Mouse (Mus musculus): ENCODE measurements around the gene Nags. TPM values are rescaled to one million over a fixed set of nuclear protein-coding genes. Genes with fewer than 3 reads are reported as not detected.
A peak's percentile ranks its signal among the peaks of the same experiment; 100 is the strongest.

Gene Nags
- 0.14 TPM in 1 of 2 replicates, not detected in the other for polyA plus RNA-seq (2016; fragmentation: Nextera tagmentation; extraction: Ambion mirVana)

DNA sequence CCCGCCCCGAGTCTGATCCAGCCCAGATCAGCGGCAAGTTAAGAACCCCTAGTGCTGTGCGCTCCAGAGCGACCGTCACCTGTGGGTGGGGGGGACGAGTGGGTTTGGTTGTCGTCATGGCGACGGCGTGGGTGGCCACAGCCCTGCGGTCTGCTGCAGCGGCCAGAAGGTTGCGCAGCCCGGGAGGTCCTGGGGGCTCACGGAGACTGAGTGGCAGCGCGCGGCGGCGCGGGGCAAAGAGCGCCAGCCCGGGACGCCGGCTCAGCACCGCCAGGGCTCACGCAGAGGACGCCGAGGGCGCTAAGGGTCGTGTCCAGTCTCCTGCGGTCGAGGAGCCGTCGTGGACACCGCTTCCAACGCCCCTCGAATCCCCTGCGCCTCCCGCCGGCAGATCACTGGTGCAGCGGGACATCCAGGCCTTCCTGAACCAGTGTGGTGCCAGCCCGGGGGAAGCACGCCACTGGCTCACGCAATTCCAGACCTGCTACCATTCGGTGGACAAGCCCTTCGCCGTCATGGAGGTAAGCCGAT, at the start of gene Nags:
Gene Nags, plus strand, starts transcription at position 43 of the 531 bp plus-strand sequence.
- Histone ChIP-seq H3K9ac (no peak within 1 kb of the TSS), H3K27me3 (peaks cover 79% of the 10 kb centered on the region), H3K4me1 (peaks cover 19% of the 10 kb centered on the region), H3K9me3 (replicated peaks) (no peaks in the 10 kb centered on the region), H3K27ac (no peak within 1 kb of the TSS), H3K36me3 (no peaks in the 10 kb centered on the region), H3K4me3 (peak within 1 kb of the TSS; percentile 28), H3K4me2 (replicated peaks) (peak within 1 kb of the TSS; percentile 44)
- no peak for ATAC-seq (ENCODE audit: low FRiP score)
- WGBS: 2% methylated on average over 50 of the region's 50 CpGs

DNA sequence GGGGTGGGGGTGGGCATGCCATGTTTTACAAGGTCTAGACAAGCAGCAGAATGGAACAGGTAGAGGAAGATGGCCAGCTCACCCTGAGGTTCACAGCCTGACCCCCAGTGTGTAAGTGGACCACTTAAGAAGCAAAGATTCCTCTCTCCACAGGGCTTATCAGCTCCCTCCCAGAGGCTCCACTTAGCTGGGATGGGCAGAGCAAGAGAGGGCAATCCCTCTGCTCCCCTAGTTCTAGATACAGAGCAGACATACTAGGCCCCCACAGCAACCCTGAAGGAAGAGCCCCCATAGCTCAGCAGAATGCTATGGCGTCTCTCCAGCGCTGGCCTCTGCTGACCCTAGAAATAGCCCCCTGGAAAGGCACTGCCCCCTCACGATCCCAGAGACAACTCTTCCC, 49.6 kb upstream of the Nags start:
- no peaks in the 10 kb centered on the region for H3K36me3 ChIP-seq
- no peak for ATAC-seq (ENCODE audit: low FRiP score)

DNA sequence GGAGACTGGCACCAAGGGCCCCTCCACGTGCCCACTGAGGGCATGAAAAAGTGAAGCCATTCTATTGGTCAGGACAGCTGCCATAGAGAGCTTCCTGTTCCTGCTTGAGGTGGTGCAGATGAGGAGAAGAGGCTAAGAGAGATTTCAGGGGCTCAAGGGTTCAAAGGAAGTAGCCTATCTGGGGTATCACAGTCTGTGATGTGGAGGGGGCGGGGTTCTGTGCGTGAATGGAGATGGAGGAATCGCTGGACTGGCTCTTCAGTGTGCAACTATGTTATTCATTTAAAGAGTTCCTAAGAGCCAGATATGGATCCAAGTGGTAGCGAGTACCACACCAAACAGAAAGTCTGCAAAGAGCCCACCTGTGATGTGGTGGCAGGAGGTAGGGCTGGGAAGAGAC, 48.9 kb upstream of the Nags start:
- no peak overlapping the region for H3K9ac ChIP-seq
- H3K27ac ChIP-seq: no peak overlapping the region
- H3K27me3 ChIP-seq: peaks cover 32% of the 10 kb centered on the region
- H3K36me3 ChIP-seq: no peaks in the 10 kb centered on the region
- no peak overlapping the region for H3K4me3 ChIP-seq
- H3K4me1 ChIP-seq: peaks cover 13% of the 10 kb centered on the region
- WGBS: 68% methylated on average over 5 of the region's 5 CpGs
- peak overlapping the region; percentile 50 for H3K4me2 ChIP-seq (replicated peaks)
- H3K9me3 ChIP-seq (replicated peaks): no peaks in the 10 kb centered on the region
- ATAC-seq (ENCODE audit: low FRiP score): 0 out of 2 replicates have a peak, but pooled peaks have one; percentile 26

More for the DNA sequence above, 49.6 kb upstream of the Nags start:
- H3K4me2 ChIP-seq (replicated peaks): no peak overlapping the region
- H3K4me1 ChIP-seq: peaks cover 13% of the 10 kb centered on the region
- H3K9ac ChIP-seq: no peak overlapping the region
- H3K27ac ChIP-seq: no peak overlapping the region
- H3K27me3 ChIP-seq: peaks cover 24% of the 10 kb centered on the region
- no peak overlapping the region for H3K4me3 ChIP-seq
- WGBS: 78% methylated on average over 3 of the region's 3 CpGs
- no peaks in the 10 kb centered on the region for H3K9me3 ChIP-seq (replicated peaks)

DNA sequence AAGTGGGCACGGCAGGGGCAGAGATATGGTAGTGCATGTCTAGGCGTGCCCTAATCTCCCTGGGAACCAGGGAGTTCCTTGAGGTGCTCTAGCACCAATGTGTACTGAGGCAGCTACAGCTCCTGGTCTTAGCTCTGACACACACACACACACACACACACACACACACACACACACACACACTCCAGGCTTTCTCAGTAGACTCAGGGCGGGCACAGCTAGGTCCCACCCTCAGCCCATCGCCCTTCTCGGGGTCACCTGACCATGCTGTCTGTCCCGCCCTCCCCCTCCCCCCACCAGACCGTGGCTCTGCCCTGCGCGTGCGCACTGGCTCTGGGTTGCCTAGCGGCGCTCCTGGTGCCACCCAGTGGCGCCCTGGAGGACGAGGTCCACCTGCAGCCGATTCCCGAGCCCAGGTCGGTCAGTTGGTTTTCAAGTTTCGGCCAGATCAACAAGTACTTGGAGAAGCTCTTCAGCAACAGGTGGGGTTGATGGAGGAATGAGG, 48.4 kb upstream of the Nags start:
- Histone ChIP-seq H3K9ac (no peak overlapping the region), H3K4me2 (replicated peaks) (peak overlapping the region; percentile 50), H3K4me1 (peaks cover 13% of the 10 kb centered on the region), H3K27ac (no peak overlapping the region), H3K36me3 (no peaks in the 10 kb centered on the region), H3K27me3 (peaks cover 33% of the 10 kb centered on the region), H3K9me3 (replicated peaks) (no peaks in the 10 kb centered on the region), H3K4me3 (peak overlapping the region; percentile 11; the same call in 1 of the 2 replicates)
- peak; percentile 88 for ATAC-seq (ENCODE audit: low FRiP score)
- 8% methylated on average over 18 of the region's 18 CpGs for WGBS

DNA sequence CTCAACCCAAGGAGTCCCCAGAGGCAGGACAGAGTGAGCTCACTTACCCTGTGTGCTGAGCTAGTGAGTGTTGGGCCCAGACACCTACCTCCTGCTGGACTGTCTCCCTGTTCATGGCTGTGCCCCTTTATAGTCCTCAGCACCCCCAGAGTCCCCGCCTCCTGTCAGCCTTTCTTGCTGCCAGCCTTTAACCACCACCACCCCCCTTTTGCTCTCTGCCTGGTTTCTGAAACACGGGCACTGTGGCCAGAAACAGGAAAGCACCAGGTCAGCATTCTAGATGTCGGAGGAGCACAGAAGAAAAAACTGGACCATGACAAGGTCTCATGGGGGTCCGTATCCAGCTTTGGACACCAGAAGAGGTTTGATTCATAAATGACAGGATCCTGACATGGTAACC, 44.1 kb upstream of the Nags start, which contains the start of gene Ppy:
Gene Ppy, minus strand, starts transcription at position 101 of the 400 bp plus-strand sequence.
- Histone ChIP-seq H3K27ac (no peak within 1 kb of the TSS), H3K36me3 (no peaks in the 10 kb centered on the region), H3K4me1 (peaks cover 13% of the 10 kb centered on the region), H3K4me2 (replicated peaks) (no peak within 1 kb of the TSS), H3K9me3 (replicated peaks) (no peaks in the 10 kb centered on the region), H3K9ac (no peak within 1 kb of the TSS; the same call in 1 of the 2 replicates), H3K27me3 (peaks cover 70% of the 10 kb centered on the region), H3K4me3 (no peak within 1 kb of the TSS)
- ATAC-seq (ENCODE audit: low FRiP score): no peak
- WGBS: 75% methylated on average over 4 of the region's 4 CpGs

DNA sequence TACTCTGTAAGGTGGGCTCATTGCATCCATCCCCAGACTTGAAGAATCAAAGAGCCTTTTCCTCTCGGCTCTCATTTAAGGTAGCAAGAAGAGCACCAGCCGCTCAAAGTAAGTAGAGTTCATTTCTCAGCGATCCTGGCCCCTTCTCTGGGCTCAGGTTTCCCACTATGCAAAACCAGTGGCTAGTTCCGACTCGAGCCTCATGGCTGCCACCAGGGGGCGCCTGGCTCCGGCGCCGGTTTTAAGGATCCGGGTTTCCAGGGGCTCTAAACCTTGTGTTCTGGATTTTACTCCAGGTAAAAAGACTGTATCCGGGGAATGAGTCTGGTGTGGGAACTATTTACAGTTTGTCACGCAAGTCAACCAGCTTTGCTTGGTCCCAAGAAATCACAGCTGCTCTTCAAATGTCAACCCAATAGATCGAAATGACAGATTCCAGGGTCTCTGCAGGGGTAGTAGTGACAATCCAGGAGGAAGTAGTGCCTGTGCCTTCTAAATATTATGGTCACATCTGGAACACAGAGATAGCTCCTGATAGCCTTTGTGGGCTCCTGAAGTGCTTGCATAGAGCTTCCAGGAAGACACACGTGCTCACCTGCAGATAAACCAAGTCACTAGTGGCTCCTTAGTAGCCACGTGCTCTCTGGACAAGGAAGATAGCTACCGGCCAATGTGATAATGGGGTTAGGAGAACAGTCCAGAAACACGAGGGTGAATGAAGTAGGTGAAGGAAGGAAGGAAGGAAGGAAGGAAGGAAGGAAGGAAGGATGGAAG, 42.6 kb upstream of the Nags start:
- Histone ChIP-seq H3K36me3 (no peaks in the 10 kb centered on the region), H3K27me3 (peaks cover 82% of the 10 kb centered on the region), H3K4me1 (peaks cover 7% of the 10 kb centered on the region; the same call in 1 of the 2 replicates), H3K4me2 (replicated peaks) (no peak overlapping the region), H3K9me3 (replicated peaks) (no peaks in the 10 kb centered on the region), H3K9ac (no peak overlapping the region), H3K4me3 (no peak overlapping the region), H3K27ac (no peak overlapping the region)
- 19% methylated on average over 17 of the region's 17 CpGs for WGBS
- no peak for ATAC-seq (ENCODE audit: low FRiP score)

DNA sequence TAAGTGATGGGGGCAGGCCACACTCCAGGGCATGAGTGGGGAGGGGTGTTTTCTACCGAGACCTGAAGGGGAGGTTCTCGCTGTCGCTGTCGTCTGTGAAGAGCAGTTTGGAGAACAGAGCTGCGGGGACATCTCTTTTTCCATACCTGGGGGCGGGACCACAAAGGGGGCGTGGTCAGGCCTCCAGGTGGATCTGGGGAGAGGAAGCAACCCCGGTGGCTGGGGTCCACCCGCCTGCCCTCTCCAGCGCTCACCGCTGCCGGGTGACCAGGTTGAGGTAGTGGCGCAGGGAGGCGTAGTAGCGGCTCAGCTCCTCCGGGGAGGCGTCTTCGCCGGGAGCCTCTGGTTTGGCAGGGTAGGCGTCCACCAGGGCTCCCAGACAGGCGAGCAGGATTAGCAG, 38.4 kb upstream of the Nags start:
- no peak for ATAC-seq (ENCODE audit: low FRiP score)
- H3K4me3 ChIP-seq: 0 out of 2 replicates have a peak overlapping the region, but pooled peaks have one; percentile 4
- peaks cover 77% of the 10 kb centered on the region for H3K27me3 ChIP-seq
- no peak overlapping the region for H3K27ac ChIP-seq
- H3K36me3 ChIP-seq: no peaks in the 10 kb centered on the region
- H3K4me2 ChIP-seq (replicated peaks): peak overlapping the region; percentile 19; the same call in 1 of the 2 replicates
- H3K9me3 ChIP-seq (replicated peaks): no peaks in the 10 kb centered on the region
- H3K9ac ChIP-seq: no peak overlapping the region; the same call in 1 of the 2 replicates
- 2% methylated on average over 21 of the region's 21 CpGs for WGBS
- peaks cover 7% of the 10 kb centered on the region; the same call in 1 of the 2 replicates for H3K4me1 ChIP-seq

DNA sequence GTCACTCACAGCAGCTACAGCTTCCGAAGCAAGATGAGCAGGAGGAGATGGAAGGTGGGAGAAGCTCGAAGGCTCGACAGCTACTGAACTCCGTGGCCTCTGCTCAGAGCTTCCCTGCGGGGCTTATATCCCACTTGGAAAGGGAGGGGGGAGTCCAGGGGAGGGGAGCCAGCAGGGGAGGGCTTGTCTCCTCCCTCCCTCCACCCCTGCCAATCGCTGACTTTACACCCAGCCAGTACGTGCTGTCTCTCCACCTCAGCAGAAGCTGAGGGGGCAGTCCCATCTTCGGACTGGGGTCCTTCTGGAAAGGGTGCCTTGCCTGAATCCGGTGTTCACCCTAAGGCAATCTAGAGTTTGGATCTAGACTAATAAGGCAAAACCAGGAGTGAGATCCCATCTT, 37.6 kb upstream of the Nags start, which contains the start of gene Pyy:
Gene Pyy, minus strand, starts transcription at position 101 of the 400 bp plus-strand sequence.
- Histone ChIP-seq H3K27ac (no peak within 1 kb of the TSS), H3K9ac (no peak within 1 kb of the TSS; the same call in 1 of the 2 replicates), H3K36me3 (no peaks in the 10 kb centered on the region), H3K9me3 (replicated peaks) (no peaks in the 10 kb centered on the region), H3K4me1 (peaks cover 7% of the 10 kb centered on the region; the same call in 1 of the 2 replicates), H3K4me3 (0 out of 2 replicates have a peak within 1 kb of the TSS, but pooled peaks have one; percentile 4), H3K27me3 (peaks cover 72% of the 10 kb centered on the region), H3K4me2 (replicated peaks) (peak within 1 kb of the TSS; percentile 19; the same call in 1 of the 2 replicates)
- no peak for ATAC-seq (ENCODE audit: low FRiP score)
- 12% methylated on average over 9 of the region's 9 CpGs for WGBS

DNA sequence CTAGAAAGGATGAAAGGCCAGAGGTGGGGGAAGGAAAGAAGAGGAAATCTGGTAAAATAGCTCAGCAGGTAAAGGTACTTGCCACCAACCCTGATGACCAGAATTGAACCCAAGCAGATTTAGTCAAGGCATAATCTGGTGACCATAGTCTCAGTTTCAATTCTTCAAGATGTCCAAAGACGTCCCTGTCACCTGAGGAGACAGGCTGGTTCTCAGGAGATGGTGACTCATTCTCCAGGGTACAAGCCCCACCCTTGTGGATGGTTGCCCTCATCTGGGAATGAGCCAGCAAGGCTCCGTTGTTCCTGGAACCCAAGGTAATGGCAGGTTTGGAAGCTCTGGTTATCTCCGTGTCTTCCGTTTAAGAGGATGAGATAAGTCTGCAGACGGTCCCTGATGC, 33.7 kb upstream of the Nags start:
- H3K4me2 ChIP-seq (replicated peaks): no peak overlapping the region
- no peak overlapping the region for H3K9ac ChIP-seq
- 85% methylated on average over 5 of the region's 5 CpGs for WGBS
- no peaks in the 10 kb centered on the region for H3K9me3 ChIP-seq (replicated peaks)
- ATAC-seq (ENCODE audit: low FRiP score): no peak
- no peak overlapping the region for H3K27ac ChIP-seq
- H3K36me3 ChIP-seq: no peaks in the 10 kb centered on the region
- no peak overlapping the region for H3K4me3 ChIP-seq
- H3K27me3 ChIP-seq: peaks cover 42% of the 10 kb centered on the region
- H3K4me1 ChIP-seq: peaks cover 7% of the 10 kb centered on the region; the same call in 1 of the 2 replicates

DNA sequence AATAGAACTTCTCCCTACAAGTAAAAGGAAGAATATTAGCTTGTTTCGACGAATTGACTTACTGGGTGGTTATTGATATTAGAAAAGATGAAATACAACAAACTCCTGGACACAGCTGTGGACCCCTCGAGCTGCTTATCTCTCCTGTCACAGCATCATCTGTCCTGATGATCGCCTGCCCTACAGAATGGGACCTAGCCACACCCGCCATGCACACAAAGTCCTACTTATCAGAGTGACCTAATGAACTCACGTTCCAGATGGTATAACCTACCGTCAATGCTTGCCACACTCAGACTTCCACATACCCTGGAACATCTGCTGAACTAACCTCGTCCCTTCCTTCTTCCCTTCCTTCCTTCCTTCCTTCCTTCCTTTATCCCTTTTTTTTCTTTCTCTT, 29.1 kb upstream of the Nags start:
- H3K4me1 ChIP-seq: no peaks in the 10 kb centered on the region
- H3K4me3 ChIP-seq: no peak overlapping the region
- 84% methylated on average over 8 of the region's 8 CpGs for WGBS
- H3K4me2 ChIP-seq (replicated peaks): no peak overlapping the region
- no peak for ATAC-seq (ENCODE audit: low FRiP score)
- H3K27me3 ChIP-seq: 0 out of 2 replicates have a peak, but pooled peaks cover 8% of the 10 kb centered on the region
- H3K9ac ChIP-seq: no peak overlapping the region
- H3K9me3 ChIP-seq (replicated peaks): no peaks in the 10 kb centered on the region
- no peaks in the 10 kb centered on the region for H3K36me3 ChIP-seq
- no peak overlapping the region for H3K27ac ChIP-seq

DNA sequence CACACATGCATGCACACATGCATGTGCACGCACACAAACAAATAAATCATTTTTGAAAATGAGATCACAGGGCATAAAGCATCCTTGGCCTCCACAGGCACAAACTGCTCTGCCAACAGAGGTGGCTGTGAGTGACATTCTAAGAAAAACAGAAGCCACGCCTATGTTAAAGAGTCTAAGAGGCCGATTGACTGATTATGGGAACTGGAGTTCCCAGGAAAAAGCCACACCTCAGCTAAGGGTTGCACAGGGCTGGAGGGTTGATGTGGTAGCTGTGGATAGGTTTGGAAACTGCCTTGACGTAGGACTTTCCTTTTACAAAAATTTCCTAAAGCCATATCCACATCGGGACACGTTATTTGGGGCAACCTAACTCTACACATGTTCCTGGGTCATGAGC, 27.9 kb upstream of the Nags start:
- 0 out of 2 replicates have a peak, but pooled peaks cover 8% of the 10 kb centered on the region for H3K27me3 ChIP-seq
- H3K4me3 ChIP-seq: no peak overlapping the region
- no peak overlapping the region for H3K9ac ChIP-seq
- WGBS: 89% methylated on average over 6 of the region's 6 CpGs
- no peaks in the 10 kb centered on the region for H3K4me1 ChIP-seq
- no peak overlapping the region for H3K4me2 ChIP-seq (replicated peaks)
- H3K27ac ChIP-seq: no peak overlapping the region
- ATAC-seq (ENCODE audit: low FRiP score): no peak
- no peaks in the 10 kb centered on the region for H3K36me3 ChIP-seq
- H3K9me3 ChIP-seq (replicated peaks): no peaks in the 10 kb centered on the region

DNA sequence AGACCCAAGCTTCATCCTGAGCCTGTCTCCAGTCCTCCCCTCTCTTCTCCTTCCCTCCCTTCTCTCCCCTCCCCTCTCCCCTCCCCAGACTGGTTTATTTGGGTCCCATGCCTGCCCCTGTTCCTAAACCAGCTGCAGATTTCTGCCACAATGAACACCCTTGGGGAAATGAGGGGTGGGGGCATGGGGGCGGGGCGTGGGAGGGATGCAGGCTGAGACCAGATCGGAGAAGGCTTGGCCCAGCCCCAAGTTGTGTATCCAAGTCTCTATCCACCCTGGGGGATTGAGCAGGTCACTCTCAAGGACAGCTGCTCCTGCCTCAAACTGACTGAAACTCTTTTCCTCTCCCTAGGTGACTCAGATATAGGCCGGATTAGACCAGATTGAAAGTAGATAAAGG, 10.8 kb upstream of the Nags start:
- WGBS: 31% methylated on average over 4 of the region's 4 CpGs
- H3K9ac ChIP-seq: 0 out of 2 replicates have a peak overlapping the region, but pooled peaks have one; percentile 13
- ATAC-seq (ENCODE audit: low FRiP score): peak; percentile 53; the same call in 1 of the 2 replicates

More for the DNA sequence above, 10.8 kb upstream of the Nags start:
- no peak overlapping the region for H3K4me2 ChIP-seq (replicated peaks)
- H3K36me3 ChIP-seq: no peaks in the 10 kb centered on the region
- H3K4me3 ChIP-seq: no peak overlapping the region
- H3K9me3 ChIP-seq (replicated peaks): no peaks in the 10 kb centered on the region
- no peak overlapping the region for H3K27ac ChIP-seq
- peaks cover 12% of the 10 kb centered on the region for H3K27me3 ChIP-seq
- H3K4me1 ChIP-seq: peaks cover 10% of the 10 kb centered on the region

Measured in hindbrain, embryonic 12.5 days (tissue).